Mouse (Mus musculus): ENCODE measurements around the gene Agbl4. TPM values are rescaled to one million over a fixed set of nuclear protein-coding genes. Genes with fewer than 3 reads are reported as not detected.

Gene Agbl4
- polyA plus RNA-seq, 1 experiment from 2014 or later, result 0.74 TPM

GRCm38 (mm10) chr4:111516136-111516535 is 1118.7 kb downstream of the Agbl4 start:
- Histone ChIP-seq H3K27ac (no peak overlapping the region), H3K9me3 (no peaks in the 10 kb centered on the region), H3K4me2 (no peak overlapping the region), H3K4me1 (peaks cover 4% of the 10 kb centered on the region), H3K4me3 (no peak overlapping the region), H3K27me3 (no peaks in the 10 kb centered on the region), H3K9ac (no peak overlapping the region), H3K36me3 (no peaks in the 10 kb centered on the region)
- no peak for ATAC-seq (ENCODE audit: insufficient number of reproducible peaks, insufficient read depth, low FRiP score, low TSS enrichment, low read depth)
- WGBS, result 88% methylated on average over 2 of the region's 2 CpGs

- no peaks in the 10 kb centered on the region for H3K36me3 ChIP-seq
- no peak overlapping the region for H3K4me3 ChIP-seq
- WGBS, result 55% methylated on average over 4 of the region's 4 CpGs
Observed at GRCm38 (mm10) chr4:111517063-111517792, 1119.8 kb downstream of the Agbl4 start.

GRCm38 (mm10) chr4:111518191-111518590 is 1120.7 kb downstream of the Agbl4 start:
- Histone ChIP-seq H3K36me3 (no peaks in the 10 kb centered on the region), H3K4me1 (peaks cover 4% of the 10 kb centered on the region), H3K9me3 (no peaks in the 10 kb centered on the region), H3K4me2 (no peak overlapping the region), H3K9ac (no peak overlapping the region), H3K27me3 (no peaks in the 10 kb centered on the region), H3K27ac (no peak overlapping the region), H3K4me3 (no peak overlapping the region)
- WGBS, result 82% methylated on average over 4 of the region's 4 CpGs
- ATAC-seq (ENCODE audit: insufficient number of reproducible peaks, insufficient read depth, low FRiP score, low TSS enrichment, low read depth), result no peak

More at GRCm38 (mm10) chr4:111517063-111517792, 1119.8 kb downstream of the Agbl4 start:
- Histone ChIP-seq H3K27ac (no peak overlapping the region), H3K9me3 (no peaks in the 10 kb centered on the region), H3K27me3 (no peaks in the 10 kb centered on the region), H3K4me2 (no peak overlapping the region), H3K9ac (no peak overlapping the region), H3K4me1 (peaks cover 4% of the 10 kb centered on the region)
- ATAC-seq (ENCODE audit: insufficient number of reproducible peaks, insufficient read depth, low FRiP score, low TSS enrichment, low read depth), result no peak

- WGBS, result 64% methylated on average over 3 of the region's 3 CpGs
- ATAC-seq (ENCODE audit: insufficient number of reproducible peaks, insufficient read depth, low FRiP score, low TSS enrichment, low read depth), result no peak
- H3K4me3 ChIP-seq, result no peak overlapping the region
- no peak overlapping the region for H3K27ac ChIP-seq
- no peaks in the 10 kb centered on the region for H3K36me3 ChIP-seq
- no peaks in the 10 kb centered on the region for H3K27me3 ChIP-seq
- no peak overlapping the region for H3K9ac ChIP-seq
- no peak overlapping the region for H3K4me2 ChIP-seq
- peaks cover 4% of the 10 kb centered on the region for H3K4me1 ChIP-seq
- no peaks in the 10 kb centered on the region for H3K9me3 ChIP-seq
Observed at GRCm38 (mm10) chr4:111519267-111519666, 1121.8 kb downstream of the Agbl4 start.

- H3K4me1 ChIP-seq, result peaks cover 4% of the 10 kb centered on the region
- H3K4me3 ChIP-seq, result no peak overlapping the region
- 87% methylated on average over 2 of the region's 2 CpGs for WGBS
Observed at GRCm38 (mm10) chr4:111520006-111520405, 1122.5 kb downstream of the Agbl4 start.

GRCm38 (mm10) chr4:111522974-111523373 is 1125.5 kb downstream of the Agbl4 start:
- Histone ChIP-seq H3K36me3 (no peaks in the 10 kb centered on the region), H3K4me2 (no peak overlapping the region), H3K9ac (no peak overlapping the region), H3K4me3 (no peak overlapping the region), H3K9me3 (no peaks in the 10 kb centered on the region), H3K27me3 (no peaks in the 10 kb centered on the region), H3K4me1 (no peaks in the 10 kb centered on the region), H3K27ac (no peak overlapping the region)
- WGBS, result 67% methylated on average over 2 of the region's 2 CpGs
- no peak for ATAC-seq (ENCODE audit: insufficient number of reproducible peaks, insufficient read depth, low FRiP score, low TSS enrichment, low read depth)

More at GRCm38 (mm10) chr4:111520006-111520405, 1122.5 kb downstream of the Agbl4 start:
- no peaks in the 10 kb centered on the region for H3K36me3 ChIP-seq
- no peaks in the 10 kb centered on the region for H3K9me3 ChIP-seq
- no peaks in the 10 kb centered on the region for H3K27me3 ChIP-seq
- ATAC-seq (ENCODE audit: insufficient number of reproducible peaks, insufficient read depth, low FRiP score, low TSS enrichment, low read depth), result no peak
- H3K27ac ChIP-seq, result no peak overlapping the region
- no peak overlapping the region for H3K9ac ChIP-seq
- H3K4me2 ChIP-seq, result no peak overlapping the region

- Histone ChIP-seq H3K27ac (no peak overlapping the region), H3K4me3 (no peak overlapping the region), H3K36me3 (no peaks in the 10 kb centered on the region), H3K9me3 (no peaks in the 10 kb centered on the region), H3K4me2 (no peak overlapping the region), H3K27me3 (no peaks in the 10 kb centered on the region), H3K9ac (no peak overlapping the region), H3K4me1 (peaks cover 9% of the 10 kb centered on the region)
- ATAC-seq (ENCODE audit: insufficient number of reproducible peaks, insufficient read depth, low FRiP score, low TSS enrichment, low read depth), result no peak
- WGBS, result 87% methylated on average over 6 of the region's 6 CpGs
Observed at GRCm38 (mm10) chr4:111528961-111529360, 1131.5 kb downstream of the Agbl4 start.

GRCm38 (mm10) chr4:111529996-111530395 is 1132.5 kb downstream of the Agbl4 start:
- H3K36me3 ChIP-seq, result no peaks in the 10 kb centered on the region
- H3K4me1 ChIP-seq, result peaks cover 9% of the 10 kb centered on the region
- H3K4me2 ChIP-seq, result no peak overlapping the region
- H3K27ac ChIP-seq, result no peak overlapping the region
- no peaks in the 10 kb centered on the region for H3K9me3 ChIP-seq
- no peak overlapping the region for H3K4me3 ChIP-seq
- H3K27me3 ChIP-seq, result no peaks in the 10 kb centered on the region
- no peak for ATAC-seq (ENCODE audit: insufficient number of reproducible peaks, insufficient read depth, low FRiP score, low TSS enrichment, low read depth)
- no peak overlapping the region for H3K9ac ChIP-seq
- WGBS, result 78% methylated on average over 4 of the region's 4 CpGs

- H3K9me3 ChIP-seq, result no peaks in the 10 kb centered on the region
- ATAC-seq (ENCODE audit: insufficient number of reproducible peaks, insufficient read depth, low FRiP score, low TSS enrichment, low read depth), result no peak
- H3K27ac ChIP-seq, result no peak overlapping the region
- WGBS, result 88% methylated on average over 2 of the region's 2 CpGs
- H3K4me3 ChIP-seq, result no peak overlapping the region
- H3K4me1 ChIP-seq, result peaks cover 9% of the 10 kb centered on the region
- H3K36me3 ChIP-seq, result no peaks in the 10 kb centered on the region
- no peak overlapping the region for H3K9ac ChIP-seq
- no peak overlapping the region for H3K4me2 ChIP-seq
- H3K27me3 ChIP-seq, result no peaks in the 10 kb centered on the region
Observed at GRCm38 (mm10) chr4:111530537-111530936, 1133.1 kb downstream of the Agbl4 start.

GRCm38 (mm10) chr4:111544684-111545083 is 1147.2 kb downstream of the Agbl4 start:
- H3K4me3 ChIP-seq, result no peak overlapping the region
- 72% methylated on average over 2 of the region's 2 CpGs for WGBS
- no peaks in the 10 kb centered on the region for H3K4me1 ChIP-seq
- H3K9ac ChIP-seq, result no peak overlapping the region
- no peaks in the 10 kb centered on the region for H3K27me3 ChIP-seq
- H3K9me3 ChIP-seq, result no peaks in the 10 kb centered on the region
- ATAC-seq (ENCODE audit: insufficient number of reproducible peaks, insufficient read depth, low FRiP score, low TSS enrichment, low read depth), result no peak
- H3K4me2 ChIP-seq, result no peak overlapping the region
- H3K27ac ChIP-seq, result no peak overlapping the region
- H3K36me3 ChIP-seq, result no peaks in the 10 kb centered on the region

GRCm38 (mm10) chr4:111546009-111546408 is 1148.5 kb downstream of the Agbl4 start:
- 76% methylated on average over 7 of the region's 7 CpGs for WGBS
- no peaks in the 10 kb centered on the region for H3K27me3 ChIP-seq
- H3K36me3 ChIP-seq, result no peaks in the 10 kb centered on the region
- H3K27ac ChIP-seq, result no peak overlapping the region
- no peaks in the 10 kb centered on the region for H3K9me3 ChIP-seq
- ATAC-seq (ENCODE audit: insufficient number of reproducible peaks, insufficient read depth, low FRiP score, low TSS enrichment, low read depth), result no peak
- no peak overlapping the region for H3K4me3 ChIP-seq
- H3K4me2 ChIP-seq, result no peak overlapping the region
- no peak overlapping the region for H3K9ac ChIP-seq
- no peaks in the 10 kb centered on the region for H3K4me1 ChIP-seq

- no peaks in the 10 kb centered on the region for H3K36me3 ChIP-seq
- WGBS, result 71% methylated on average over 2 of the region's 2 CpGs
- no peaks in the 10 kb centered on the region for H3K4me1 ChIP-seq
- ATAC-seq (ENCODE audit: insufficient number of reproducible peaks, insufficient read depth, low FRiP score, low TSS enrichment, low read depth), result no peak
- no peak overlapping the region for H3K27ac ChIP-seq
- H3K27me3 ChIP-seq, result no peaks in the 10 kb centered on the region
- H3K9me3 ChIP-seq, result no peaks in the 10 kb centered on the region
- no peak overlapping the region for H3K4me3 ChIP-seq
- H3K9ac ChIP-seq, result no peak overlapping the region
- no peak overlapping the region for H3K4me2 ChIP-seq
Observed at GRCm38 (mm10) chr4:111555426-111555825, 1158.0 kb downstream of the Agbl4 start.
